Mouse (Mus musculus) adrenal gland, postnatal 10 days (tissue): Measurements from ENCODE around the gene Ints11. TPM values are rescaled to one million over a fixed set of nuclear protein-coding genes. Genes with fewer than 3 reads are reported as not detected.
A peak's percentile ranks its signal among the peaks of the same experiment; 100 is the strongest.

ENCODE experiments used
- DNase-seq: peaks from one replicate; pipeline ENCODE4 v3.0.0; 2021; ENCODE audit warnings: mixed read lengths
- total RNA-seq, 2 experiments: library from RNA; stranded (reverse); gene quantifications; 2 replicates each; pipeline ENCODE4 v1.2.3; 2021

Gene Ints11
- total RNA-seq, 2 experiments from 2014 or later: 29.0 to 29.3 TPM

DNA sequence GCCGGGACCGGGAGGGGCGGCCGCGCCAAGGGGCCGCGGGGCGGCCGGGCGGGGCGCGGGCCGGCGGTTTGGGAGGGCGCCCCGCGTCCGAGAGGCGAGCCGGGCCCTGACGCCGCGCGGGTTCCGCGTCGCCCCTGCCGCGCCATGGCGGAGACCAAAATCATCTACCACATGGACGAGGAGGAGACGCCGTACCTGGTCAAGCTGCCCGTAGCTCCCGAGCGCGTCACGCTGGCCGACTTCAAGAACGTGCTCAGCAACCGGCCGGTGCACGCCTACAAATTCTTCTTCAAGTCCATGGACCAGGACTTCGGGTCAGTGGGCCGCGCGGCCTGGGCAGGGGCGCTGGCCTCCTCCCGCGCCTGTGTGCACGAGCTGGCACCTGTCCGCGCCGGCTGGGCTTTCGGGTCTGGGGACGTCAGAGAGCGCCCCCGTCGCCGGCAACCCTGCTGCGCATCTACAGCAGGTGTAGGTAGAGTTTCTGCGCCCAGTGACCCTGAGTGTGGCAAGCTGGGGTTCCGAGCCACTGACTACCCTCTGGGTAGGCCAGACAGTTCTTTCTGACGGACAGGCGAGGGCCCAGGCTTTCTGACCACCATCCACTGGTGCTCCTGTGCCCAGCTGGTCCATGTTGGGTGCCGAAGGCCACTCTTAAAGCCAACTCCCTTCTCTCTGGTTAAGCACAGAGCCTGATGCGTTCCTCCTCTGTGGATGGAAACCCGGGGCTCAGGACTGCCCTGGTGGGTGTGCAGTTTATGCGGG is 21.6 kb upstream of the Ints11 start:
- peak; percentile 53 for DNase-seq

DNA sequence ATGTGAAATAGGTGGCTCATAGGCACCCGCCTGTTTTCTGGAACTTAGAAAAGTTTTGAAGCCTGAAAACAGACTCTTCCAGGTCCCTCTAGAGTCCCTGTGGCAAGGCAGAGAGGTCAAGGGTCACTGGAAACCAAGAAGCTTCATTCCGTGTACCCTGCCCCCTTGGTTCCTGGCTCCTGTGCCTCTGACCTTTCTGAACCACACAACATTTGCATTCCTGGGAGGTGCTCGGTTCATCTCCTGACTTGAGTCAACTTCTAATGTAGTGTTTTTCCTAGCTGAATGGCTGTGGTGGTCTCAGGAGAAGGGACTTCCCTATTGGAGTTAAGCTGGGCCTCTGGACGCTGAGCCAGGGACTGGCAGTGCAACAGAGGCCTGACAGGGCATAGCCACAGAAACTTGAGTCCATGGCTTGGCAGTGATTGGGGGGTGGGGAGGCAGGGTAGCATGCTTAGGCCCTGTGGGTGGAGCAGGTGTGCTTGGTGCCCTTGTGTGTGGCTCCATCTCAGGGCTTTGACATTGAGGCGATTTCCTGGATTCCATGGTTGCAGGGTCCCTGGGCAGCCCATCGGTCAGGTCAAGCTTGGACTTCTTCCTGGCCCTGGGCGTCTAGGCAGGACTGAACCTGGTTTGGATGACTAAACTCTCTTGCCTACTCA is 20.8 kb upstream of the Ints11 start:
- no peak for DNase-seq

DNA sequence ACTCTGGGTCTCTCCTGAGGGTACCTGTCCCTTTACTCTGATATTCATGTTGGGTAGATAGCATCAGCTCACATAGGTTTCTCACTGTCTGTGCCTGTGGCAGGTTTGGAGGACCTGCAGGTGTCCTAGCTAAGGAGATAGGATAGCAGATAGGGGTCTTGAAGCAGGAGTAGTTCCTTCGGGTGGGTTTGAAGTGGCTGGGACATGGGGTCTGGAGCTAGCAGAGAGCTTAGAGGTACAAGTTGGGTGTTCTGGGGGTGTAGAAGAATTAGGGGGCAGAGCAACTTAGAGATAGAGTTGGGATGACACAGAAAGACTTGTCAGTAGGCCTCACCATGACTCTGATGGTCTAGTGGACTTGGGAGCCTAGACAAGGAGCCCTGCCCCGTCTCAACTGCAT is 20.0 kb upstream of the Ints11 start:
- DNase-seq: no peak

DNA sequence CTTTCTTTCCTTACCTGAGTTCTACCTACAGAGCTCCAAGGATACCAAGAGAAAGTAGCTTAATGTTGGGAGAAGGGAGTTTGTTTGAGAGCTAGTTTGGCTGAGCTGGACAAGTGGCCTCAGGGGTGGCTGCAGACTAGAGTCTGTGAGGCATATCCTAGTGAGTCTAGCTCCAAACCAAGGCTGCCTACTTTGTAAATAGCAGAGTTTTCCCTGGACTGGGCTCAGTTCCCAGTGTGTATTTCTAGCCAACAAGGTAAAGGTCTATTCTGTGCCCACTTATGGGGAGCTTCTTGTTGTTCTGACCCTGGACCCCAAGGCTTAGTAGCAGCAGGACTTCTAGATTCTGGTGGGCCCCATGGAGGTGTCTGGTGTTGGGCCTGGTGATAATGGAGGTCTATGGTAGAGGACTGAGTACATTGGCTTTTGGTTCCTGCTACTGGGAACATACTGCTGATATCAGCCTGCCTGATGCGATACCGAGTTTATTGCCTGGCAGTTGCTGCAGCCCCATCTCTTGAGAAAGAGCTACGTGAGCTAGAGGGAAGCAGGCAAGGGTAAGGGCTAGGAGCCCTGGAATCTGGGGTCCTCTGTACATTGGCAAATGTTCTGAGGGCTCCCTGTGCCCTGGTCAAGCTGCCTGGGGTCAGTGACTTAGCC is 19.4 kb upstream of the Ints11 start:
- DNase-seq: no peak

DNA sequence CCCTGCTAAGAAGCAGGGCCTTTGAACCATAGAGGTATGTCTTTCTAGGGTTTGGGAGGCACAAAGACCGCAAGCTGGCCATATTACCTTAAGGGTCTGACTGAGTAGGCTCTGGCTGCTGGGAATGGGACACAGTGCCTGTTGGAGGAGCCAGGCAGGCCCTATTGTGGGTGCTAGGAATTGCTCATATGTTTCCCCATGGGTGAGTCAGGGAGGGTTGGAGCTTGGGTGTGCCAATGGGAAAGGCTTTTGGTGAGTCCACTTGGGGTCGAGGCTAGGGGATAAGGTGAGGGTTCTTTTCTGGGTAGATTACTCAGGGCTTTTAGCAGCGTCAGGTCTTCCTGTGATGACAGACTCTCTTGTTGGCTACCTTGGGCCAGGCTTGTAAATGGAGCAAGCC is 18.0 kb upstream of the Ints11 start:
- no peak for DNase-seq

DNA sequence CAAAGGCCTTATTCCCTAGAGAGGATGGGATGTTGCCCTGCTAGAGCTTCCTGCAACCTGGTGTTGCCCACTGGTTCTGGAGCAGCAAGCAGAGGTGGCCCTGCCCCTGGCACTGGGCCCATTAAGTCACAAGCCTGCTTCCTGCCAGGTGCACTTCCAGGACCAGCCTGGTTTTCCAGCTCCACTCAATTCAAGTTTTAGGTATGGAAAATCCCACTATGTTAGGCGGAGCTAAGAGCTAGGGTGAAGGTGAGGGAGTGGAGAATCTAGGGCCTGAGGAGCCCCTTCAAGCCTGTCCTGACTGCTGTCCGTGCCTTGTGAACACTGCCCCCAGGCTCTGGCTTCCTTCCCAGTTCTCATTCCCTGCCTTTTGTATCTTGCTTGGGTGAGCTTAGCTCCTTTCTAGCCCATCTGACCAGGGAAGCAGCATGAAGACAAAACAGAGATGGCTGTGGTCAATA is 17.4 kb upstream of the Ints11 start:
- no peak for DNase-seq

DNA sequence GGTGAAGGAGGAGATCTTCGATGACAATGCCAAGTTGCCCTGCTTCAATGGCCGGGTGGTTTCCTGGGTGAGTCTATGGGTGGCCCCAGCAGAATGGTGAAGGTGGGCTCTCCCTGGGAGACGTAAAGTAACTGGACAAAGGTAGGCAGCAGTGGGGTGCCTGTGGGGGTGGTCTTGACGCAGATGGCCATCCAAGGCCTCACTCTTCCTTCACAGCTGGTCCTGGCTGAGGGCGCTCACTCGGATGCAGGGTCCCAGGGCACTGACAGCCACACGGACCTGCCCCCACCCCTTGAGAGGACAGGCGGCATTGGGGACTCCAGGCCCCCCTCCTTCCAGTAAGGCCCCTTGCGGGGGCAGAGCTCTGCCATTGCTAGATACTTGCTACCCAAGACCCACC is 15.9 kb upstream of the Ints11 start:
- DNase-seq: no peak

DNA sequence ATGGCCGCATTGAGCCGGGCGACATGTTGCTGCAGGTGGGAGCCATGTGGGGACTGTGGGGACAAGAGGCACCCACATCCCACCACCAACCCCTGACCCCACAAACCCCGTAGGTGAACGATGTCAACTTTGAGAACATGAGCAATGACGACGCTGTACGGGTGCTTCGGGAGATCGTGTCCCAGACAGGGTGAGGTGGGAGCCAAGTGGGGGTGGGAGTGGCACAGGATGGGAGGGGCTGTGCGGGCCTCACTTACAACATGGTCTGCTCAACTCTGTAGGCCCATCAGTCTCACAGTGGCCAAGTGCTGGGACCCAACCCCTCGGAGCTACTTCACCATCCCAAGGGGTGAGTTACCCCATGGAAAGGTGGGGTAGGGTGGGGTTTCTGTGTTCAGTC is 14.4 kb upstream of the Ints11 start:
- no peak for DNase-seq

DNA sequence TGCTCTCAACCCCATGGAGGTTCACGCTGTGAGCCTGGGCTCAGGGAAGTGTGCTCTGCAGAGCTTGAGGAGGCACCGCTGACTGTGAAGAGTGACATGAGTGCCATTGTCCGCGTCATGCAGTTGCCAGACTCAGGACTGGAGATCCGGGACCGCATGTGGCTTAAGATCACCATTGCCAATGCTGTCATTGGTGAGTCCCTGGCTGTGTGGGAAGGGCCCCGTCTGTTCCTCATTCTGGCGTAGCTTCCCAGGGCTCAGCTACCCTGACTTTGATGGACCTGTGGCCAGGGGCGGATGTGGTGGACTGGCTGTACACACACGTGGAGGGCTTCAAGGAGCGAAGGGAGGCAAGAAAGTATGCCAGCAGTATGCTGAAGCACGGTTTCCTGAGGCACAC is 13.3 kb upstream of the Ints11 start:
- DNase-seq: no peak

DNA sequence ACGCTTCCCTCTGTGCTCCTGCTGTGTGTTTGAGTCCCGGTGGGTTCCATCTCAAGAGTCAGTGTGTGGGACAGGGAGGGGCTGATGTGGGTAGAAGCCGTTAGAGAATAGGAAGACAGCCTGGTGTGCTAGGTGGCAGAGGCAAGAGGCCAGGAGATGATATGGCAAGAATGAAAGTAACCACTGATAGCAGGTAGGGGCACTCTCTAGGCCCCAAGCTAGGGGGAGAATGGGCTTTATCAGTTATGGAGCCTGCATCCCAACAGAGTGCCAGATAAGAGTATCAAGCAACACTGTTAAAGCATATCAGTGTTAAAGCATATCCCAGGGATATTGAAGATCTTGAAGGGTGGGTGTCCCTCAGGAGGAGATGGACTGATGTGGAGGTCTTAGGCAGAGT is 12.5 kb upstream of the Ints11 start:
- DNase-seq: no peak

DNA sequence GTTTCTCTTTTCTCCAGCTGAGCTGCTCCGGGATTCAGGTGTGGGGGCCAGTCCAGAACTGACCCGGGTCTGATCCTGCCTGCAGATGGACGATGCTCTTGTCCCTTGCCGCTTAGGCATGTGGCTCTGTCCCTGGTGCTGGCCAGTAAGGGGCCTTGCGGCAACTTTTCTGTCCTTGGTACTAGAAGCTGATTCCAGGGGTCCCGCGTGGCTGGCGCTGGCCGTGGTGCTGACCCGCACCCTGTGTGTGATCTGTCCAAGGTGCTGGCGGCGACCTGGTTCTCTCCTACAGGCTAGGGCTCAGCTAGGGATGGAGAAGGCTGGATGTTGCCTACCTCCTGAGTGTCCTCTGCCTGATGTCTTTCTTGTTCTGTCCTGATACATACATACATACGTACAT is 10.0 kb upstream of the Ints11 start:
- peak; percentile 76 for DNase-seq

DNA sequence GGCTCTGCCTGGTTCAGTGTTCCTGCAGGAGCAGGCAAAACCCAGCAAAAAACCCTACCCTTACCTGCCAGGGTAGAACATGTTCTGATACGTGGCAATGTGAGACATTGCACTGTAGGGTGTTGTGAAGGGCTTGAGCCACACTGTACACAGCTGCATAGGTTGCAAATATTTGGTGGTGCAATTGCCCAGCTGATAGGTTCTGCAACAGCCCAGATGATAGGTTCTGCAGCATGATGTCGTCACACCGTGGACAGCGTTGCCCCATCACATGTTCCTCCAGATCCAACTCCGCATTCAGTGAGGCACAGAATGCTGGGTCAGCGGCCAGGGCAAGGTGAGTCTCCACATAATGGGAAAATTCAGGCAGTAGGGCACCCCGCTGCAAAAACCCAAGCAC is 7.6 kb upstream of the Ints11 start:
- DNase-seq: no peak

DNA sequence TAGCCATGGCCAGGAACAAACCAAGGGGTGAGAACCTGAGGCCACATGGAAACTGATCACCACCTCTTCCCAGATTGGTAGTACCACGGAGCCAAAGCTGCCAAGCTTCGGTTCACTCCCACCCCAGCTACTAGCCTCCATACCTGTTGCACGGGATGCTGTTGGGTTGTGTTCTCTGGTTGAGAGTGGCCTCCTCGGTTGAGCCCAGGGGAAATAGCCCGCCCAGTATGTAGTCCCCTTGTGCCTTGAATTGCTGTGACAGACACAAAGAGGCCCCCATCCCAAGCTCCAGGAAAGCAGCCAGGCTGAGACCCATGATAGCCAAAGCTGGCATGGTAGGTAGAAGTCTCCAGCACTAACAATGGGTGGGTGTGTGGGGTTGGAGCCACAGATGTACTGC is 6.3 kb upstream of the Ints11 start, which contains the start of gene Tas1r3:
TSS of gene Tas1r3 (minus strand) at position 362 of the 400 bp plus-strand sequence.
- DNase-seq: no peak

DNA sequence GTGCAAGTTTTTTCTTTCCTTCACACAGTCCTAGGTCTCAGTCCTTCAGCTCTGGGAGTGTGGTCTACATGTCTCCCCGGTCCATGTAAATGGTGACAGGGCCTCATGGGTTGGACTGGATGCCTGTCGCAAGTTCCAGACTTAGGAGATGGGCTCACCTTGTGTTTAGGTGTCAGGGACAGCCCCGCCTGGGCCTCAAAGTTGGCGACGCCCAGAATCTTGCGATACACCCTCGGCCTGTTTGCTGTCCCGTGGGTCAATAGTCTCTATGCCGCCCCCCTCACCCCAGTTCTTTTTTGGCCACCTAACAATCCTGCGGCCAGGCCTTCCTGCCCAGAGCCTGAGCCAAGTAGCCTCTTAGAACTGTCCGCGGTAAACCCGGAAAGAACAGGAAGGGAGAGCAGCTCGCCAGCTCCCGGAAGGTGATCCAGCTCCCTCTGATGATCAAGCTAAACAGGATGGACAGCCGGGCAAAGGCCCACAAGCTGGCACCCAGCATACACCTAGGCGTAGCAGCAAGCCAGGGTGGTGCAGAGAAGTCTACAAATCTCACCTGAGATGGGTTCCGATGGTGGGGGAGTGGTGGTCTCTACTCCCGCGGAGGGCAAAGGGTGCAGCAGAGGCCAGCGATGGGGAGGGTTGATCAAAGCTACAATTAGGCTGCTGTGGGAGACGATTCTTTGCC is 590 bp upstream of the Ints11 start:
- DNase-seq: peak; percentile 40

DNA sequence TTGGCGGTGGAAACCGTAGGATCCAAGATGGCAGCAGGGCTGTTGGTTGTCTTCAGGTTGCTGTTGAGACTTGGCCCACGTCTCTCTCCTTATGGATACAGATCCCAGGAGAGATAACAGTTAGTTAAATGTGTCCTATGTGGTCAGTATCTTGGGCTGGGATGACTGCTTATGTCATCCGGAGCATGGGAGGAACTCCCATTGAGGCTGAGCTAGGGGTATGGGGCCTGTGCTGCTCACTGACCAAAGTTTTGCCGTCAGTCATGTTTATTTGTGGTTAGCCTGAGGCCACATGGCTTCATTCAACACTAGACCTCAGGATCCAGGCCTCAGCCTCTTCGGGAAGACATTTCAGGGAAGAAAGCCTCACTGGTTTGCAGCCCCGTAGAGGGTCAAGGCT is 2.1 kb downstream of the Ints11 start:
- no peak for DNase-seq

DNA sequence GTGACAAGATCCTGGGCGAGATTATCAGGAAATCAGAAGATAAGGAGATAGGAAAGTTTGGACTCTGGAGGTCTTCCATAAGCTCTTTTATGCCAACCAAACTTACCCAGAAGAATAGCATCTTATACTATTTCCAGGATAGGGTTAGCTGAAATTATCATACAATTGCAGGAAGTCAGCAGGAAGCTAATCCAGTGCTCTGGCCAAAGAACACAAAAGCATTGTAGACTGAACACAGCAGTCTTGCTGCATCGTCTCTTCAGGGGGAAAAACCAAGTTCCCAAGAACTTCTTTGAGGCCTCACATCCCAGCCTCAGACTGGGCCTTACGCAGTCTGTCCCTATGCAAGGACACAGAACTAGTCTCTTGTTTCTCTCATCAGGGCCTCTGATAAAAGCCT is 14.2 kb downstream of the Ints11 start:
- DNase-seq: no peak

DNA sequence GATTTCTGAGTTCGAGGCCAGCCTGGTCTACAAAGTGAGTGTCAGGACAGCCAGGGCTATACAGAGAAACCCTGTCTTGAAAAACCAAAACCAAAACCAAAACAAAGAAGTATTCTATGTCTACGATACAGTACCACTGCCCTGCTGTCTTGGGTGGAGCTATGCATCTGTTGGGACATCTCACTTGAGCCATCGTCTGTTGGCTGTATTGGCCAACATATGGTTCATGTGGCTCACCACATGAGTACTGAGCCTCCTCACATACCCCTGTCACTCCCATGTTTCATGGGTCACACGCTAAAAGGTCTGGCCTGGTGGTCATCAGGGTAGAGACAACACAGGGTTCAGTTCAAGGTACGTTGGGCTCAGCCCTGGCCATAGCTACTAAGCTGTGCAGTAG is 17.0 kb downstream of the Ints11 start:
- no peak for DNase-seq

DNA sequence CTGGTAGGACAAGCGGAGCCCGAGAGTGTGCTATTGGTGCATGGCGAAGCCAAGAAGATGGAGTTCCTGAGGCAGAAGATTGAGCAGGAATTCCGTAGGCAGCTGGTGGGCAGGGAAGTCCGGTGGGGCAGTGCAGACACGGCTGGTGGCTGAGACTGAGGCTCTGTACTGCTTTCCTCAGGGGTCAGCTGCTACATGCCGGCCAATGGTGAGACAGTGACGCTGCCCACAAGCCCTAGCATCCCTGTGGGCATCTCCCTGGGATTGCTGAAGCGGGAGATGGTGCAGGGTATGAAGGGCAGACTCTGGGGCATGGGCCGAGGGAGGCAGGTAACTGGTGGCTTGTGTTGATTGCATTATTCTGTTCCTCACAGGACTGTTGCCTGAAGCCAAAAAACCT is 18.3 kb downstream of the Ints11 start:
- DNase-seq: no peak

DNA sequence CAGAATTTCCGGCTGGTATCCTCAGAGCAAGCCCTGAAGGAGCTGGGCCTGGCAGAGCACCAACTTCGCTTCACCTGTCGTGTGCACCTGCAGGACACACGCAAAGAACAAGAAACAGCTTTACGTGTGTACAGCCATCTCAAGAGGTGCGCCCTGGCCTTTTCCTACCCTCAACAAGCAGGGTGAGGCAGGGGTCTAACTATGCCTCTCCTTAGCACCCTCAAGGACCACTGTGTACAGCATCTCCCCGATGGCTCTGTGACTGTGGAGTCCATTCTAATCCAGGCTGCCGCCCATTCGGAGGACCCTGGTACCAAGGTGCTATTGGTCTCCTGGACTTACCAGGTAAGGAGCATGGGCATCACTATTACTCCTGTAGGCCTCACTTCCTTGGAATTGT is 18.8 kb downstream of the Ints11 start:
- DNase-seq: no peak

DNA sequence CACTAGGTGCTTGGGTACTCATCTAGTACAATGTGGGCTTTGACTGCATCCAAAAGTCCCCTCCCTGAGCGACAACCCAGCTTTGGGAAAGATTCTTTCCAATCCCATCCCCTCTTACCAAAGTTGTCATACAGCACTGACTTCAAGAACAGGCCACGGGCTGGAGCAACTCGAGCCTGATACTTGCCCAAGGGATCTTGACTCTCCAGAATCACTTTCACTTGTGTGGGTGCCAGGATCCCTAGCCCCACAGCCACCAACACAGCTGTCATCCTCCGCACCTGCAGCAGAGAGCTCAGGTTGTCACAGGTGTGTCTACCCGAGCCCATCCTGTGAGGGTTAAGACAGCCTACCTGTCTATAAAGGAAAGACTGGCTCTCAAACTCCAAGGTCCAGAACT is 20.0 kb downstream of the Ints11 start:
- no peak for DNase-seq

DNA sequence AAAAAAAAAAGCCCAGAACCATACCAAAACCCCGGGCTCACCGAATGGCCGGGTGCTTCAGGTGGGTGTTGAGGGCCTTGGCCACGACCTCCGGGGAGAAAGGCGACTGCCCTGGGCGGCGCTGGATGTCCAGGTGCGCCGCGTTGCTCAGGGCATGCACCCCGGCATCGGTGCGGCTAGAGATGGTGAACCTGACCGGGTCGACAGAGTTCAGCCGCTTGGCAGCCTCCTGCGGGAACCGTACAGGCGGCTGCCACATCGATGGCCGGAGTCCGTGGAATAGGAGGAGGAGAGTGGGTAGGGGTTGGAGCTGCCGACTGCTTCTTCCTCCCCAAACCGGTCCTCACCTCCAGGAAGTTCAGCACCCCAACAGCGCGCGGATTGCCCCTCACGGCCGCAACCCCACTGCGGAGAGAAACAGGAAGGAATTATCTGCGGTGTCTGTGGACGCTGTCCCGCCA is 21.7 kb downstream of the Ints11 start:
- peak; percentile 38 for DNase-seq

DNA sequence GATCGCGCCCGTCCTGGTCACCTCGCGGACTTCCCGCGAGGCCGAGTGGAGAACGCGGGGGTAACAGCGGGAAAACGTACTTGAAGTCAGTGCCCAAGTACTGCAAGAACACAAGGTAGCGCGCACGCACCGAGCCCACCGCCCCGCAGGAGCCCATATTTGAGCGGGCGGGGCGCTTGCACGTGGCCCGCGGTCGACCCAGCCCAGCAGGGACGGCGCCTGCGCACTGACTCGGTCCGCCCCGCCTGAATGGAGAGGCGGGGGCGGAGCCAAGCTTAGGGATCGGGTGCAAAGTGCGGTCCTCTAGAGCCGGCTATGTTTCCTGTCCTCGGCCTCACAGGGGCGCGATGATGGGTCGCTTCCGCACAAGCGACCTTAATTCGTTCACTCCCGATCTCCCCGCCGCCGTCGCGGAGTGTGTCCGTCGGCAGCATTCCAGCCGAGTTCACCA is 22.2 kb downstream of the Ints11 start, which contains the start of the genes Pusl1 and Acap3:
TSS of gene Pusl1 (minus strand) at position 231 of the 451 bp plus-strand sequence.
TSS of gene Acap3 (plus strand) at position 272 of the 451 bp plus-strand sequence.
- peak; percentile 98 for DNase-seq
